Mouse (Mus musculus) intestine, postnatal 0 days (tissue): Measurements from ENCODE around the gene Lrrc74a. TPM values are rescaled to one million over a fixed set of nuclear protein-coding genes. Genes with fewer than 3 reads are reported as not detected.

Source experiments
- ATAC-seq: fragments of 200-750 bp; cut with Nextera tagmentation; 2 replicates; pipeline ENCODE4 v1.8.0; 2017; ENCODE audit warnings: mild to moderate bottlenecking, moderate TSS enrichment, moderate library complexity
- H3K27ac ChIP-seq: fragments of 300-500 bp; sonication (generic); 2 replicates; pipeline ENCODE4 v1.5.1; 2014; ENCODE audit warnings: mild to moderate bottlenecking, low read depth, low read length, moderate library complexity
- H3K27me3 ChIP-seq: fragments of 300-500 bp; sonication (generic); replicated peaks from 2 replicates; pipeline ENCODE4 v1.6.1; 2014; ENCODE audit warnings: low read length, mixed read lengths; ENCODE audit not compliant: control insufficient read depth, insufficient read depth
- H3K36me3 ChIP-seq: fragments of 300-500 bp; sonication (generic); 2 replicates; pipeline ENCODE4 v1.6.1; 2014; ENCODE audit warnings: mild to moderate bottlenecking, moderate library complexity; ENCODE audit not compliant: control insufficient read depth, insufficient read depth
- H3K4me1 ChIP-seq: fragments of 300-500 bp; sonication (generic); replicated peaks from 2 replicates; pipeline ENCODE4 v1.6.1; 2014; ENCODE audit warnings: antibody characterized with exemption, low read length, mixed read lengths; ENCODE audit not compliant: control insufficient read depth, insufficient read depth
- H3K4me2 ChIP-seq: fragments of 300-500 bp; sonication (generic); replicated peaks from 2 replicates; pipeline ENCODE4 v1.6.1; 2014; ENCODE audit warnings: low read depth, mild to moderate bottlenecking, moderate library complexity
- H3K4me3 ChIP-seq: fragments of 300-500 bp; sonication (generic); 2 replicates; pipeline ENCODE4 v1.5.1; 2014; ENCODE audit warnings: low read depth, low read length
- H3K9ac ChIP-seq: fragments of 300-500 bp; sonication (generic); 2 replicates; pipeline ENCODE4 v1.6.1; 2014; ENCODE audit warnings: mild to moderate bottlenecking, low read depth, low read length
- H3K9me3 ChIP-seq: fragments of 300-500 bp; sonication (generic); 2 replicates; pipeline ENCODE4 v1.6.1; 2016; ENCODE audit warnings: mixed run types; ENCODE audit not compliant: control insufficient read depth
- CTCF ChIP-seq: sonication (generic); IDR thresholded peaks from 2 replicates; pipeline ENCODE4 v1.5.1; 2016; ENCODE audit warnings: low read depth, mild to moderate bottlenecking, control low read depth, antibody characterized with exemption, moderate library complexity
- WGBS: fragments of 180-500 bp; shearing (Covaris S2); extraction: QIAGEN DNeasy Blood & Tissue Kit; methylation state at CpG from one replicate; pipeline ENCODE4 v1.1.7; 2014; 5-methylcytosine and 5-hydroxymethylcytosine counted together
- polyA plus RNA-seq: library from polyadenylated mRNA; unstranded; fragments of >200 nt; fragmentation: Nextera tagmentation; extraction: Ambion mirVana; gene quantifications from 2 replicates; pipeline ENCODE4 v1.2.1, GENCODE M21; 2015

Gene Lrrc74a
- polyA plus RNA-seq, 1 experiment from 2014 or later, result not detected

DNA sequence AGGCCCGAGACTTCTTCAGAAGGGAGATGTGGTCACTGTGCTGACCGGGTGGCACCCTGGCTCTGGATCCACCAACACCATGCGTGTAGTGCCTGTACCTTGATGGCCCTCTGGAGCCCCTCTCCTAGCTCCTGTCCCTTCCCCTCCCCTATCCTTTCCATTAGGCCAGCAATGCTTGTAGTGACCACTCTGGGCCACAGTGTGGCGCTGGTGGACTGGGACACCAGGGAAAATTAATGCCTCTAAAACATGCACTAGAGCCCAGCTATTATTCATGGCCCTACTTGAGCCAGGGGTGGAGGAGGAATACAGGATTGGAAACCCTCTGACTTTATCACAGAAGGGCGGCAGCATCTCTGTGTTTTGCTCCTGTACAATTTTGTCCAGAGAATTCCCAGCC, 18.8 kb upstream of the Lrrc74a start:
- TF ChIP-seq CTCF, result peak; percentile 86
- H3K27me3 ChIP-seq, result no peaks in the 10 kb centered on the region
- no peaks in the 10 kb centered on the region for H3K9me3 ChIP-seq
- peaks cover 4% of the 10 kb centered on the region; the same call in 1 of the 2 replicates for H3K36me3 ChIP-seq
- 66% methylated on average over 5 of the region's 5 CpGs for WGBS
- no peak for ATAC-seq
- H3K27ac ChIP-seq, result no peak overlapping the region
- no peaks in the 10 kb centered on the region for H3K4me1 ChIP-seq
- H3K4me2 ChIP-seq, result no peak overlapping the region
- H3K9ac ChIP-seq, result no peak overlapping the region
- no peak overlapping the region for H3K4me3 ChIP-seq

- no peak overlapping the region for H3K4me3 ChIP-seq
- WGBS, result 88% methylated on average over 11 of the region's 11 CpGs
- H3K4me2 ChIP-seq, result no peak overlapping the region
- no peaks in the 10 kb centered on the region for H3K4me1 ChIP-seq
- H3K27me3 ChIP-seq, result no peaks in the 10 kb centered on the region
- H3K9me3 ChIP-seq, result no peaks in the 10 kb centered on the region
- no peak overlapping the region for H3K27ac ChIP-seq
- peaks cover 4% of the 10 kb centered on the region; the same call in 1 of the 2 replicates for H3K36me3 ChIP-seq
- no peak overlapping the region for H3K9ac ChIP-seq
- no peak for TF ChIP-seq CTCF
- no peak for ATAC-seq
Observed at GRCm38 (mm10) chr12:86716962-86717361, 17.2 kb upstream of the Lrrc74a start.

DNA sequence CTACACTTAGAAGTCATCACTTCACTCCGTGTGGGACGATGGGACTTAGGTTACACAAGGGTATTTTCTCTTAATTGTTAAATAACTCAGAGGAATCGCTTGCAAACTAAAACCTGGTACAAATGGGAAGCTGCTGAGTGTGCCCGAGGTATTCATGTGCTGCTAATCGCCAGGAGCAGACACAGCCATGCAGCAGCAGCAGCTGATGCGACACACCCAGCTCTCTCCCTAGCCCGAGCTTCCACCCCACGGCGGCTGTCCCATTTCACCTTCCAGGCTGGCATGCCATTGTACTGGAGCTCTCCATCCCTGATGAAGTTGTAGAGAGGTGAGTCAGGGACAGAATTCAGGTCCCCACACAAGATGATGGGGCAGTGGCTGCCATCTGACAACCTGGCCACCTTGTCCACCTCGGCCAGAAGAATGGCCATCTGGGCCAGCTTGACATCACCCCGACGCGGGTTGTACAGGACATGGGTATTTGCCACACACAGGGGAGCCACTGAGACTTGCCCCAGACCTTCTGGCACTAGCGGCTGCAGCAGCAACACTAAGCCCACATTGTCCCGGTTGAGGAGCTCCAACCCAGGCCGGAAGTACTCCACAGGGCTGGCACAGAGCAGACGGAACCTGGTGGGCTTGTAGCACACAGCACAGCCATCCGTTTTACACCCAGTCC, 14.1 kb upstream of the Lrrc74a start:
- TF ChIP-seq CTCF, result no peak
- Histone ChIP-seq H3K9ac (no peak overlapping the region), H3K4me3 (no peak overlapping the region), H3K27me3 (no peaks in the 10 kb centered on the region), H3K27ac (no peak overlapping the region), H3K9me3 (no peaks in the 10 kb centered on the region), H3K36me3 (peaks cover 4% of the 10 kb centered on the region; the same call in 1 of the 2 replicates), H3K4me2 (no peak overlapping the region), H3K4me1 (0 out of 2 replicates have a peak, but pooled peaks cover 2% of the 10 kb centered on the region)
- no peak for ATAC-seq
- 82% methylated on average over 18 of the region's 18 CpGs for WGBS

DNA sequence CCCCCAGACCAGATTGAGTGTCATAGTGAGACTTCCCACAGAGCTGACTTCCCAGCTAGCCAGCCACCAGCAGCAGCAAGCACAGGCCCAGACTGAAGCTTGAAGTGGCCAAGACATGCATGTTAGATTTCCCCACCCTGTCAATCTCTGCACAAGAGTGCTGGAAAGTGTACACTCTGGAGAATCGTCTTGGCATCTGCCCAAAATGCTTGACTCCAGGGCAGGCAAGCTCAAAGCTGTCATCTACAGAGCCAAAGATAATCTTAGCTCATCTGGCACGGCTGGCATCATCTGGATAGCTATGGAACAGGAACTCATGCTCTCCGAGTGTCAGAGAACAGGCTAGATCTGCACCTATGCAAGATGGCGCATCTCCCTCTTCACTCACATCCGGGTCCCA, 12.7 kb upstream of the Lrrc74a start:
- H3K27me3 ChIP-seq, result no peaks in the 10 kb centered on the region
- no peak for ATAC-seq
- no peaks in the 10 kb centered on the region for H3K9me3 ChIP-seq
- no peak for TF ChIP-seq CTCF
- no peak overlapping the region for H3K4me2 ChIP-seq
- no peak overlapping the region for H3K9ac ChIP-seq
- H3K4me3 ChIP-seq, result no peak overlapping the region
- H3K27ac ChIP-seq, result no peak overlapping the region
- WGBS, result 80% methylated on average over 5 of the region's 5 CpGs
- 0 out of 2 replicates have a peak, but pooled peaks cover 3% of the 10 kb centered on the region for H3K4me1 ChIP-seq
- H3K36me3 ChIP-seq, result peaks cover 4% of the 10 kb centered on the region; the same call in 1 of the 2 replicates

GRCm38 (mm10) chr12:86724300-86724699, 9.9 kb upstream of the Lrrc74a start:
- Histone ChIP-seq H3K9ac (no peak overlapping the region), H3K36me3 (no peaks in the 10 kb centered on the region), H3K9me3 (no peaks in the 10 kb centered on the region), H3K27me3 (no peaks in the 10 kb centered on the region), H3K27ac (no peak overlapping the region), H3K4me2 (no peak overlapping the region), H3K4me3 (no peak overlapping the region), H3K4me1 (0 out of 2 replicates have a peak, but pooled peaks cover 3% of the 10 kb centered on the region)
- no peak for TF ChIP-seq CTCF
- WGBS, result 84% methylated on average over 2 of the region's 2 CpGs
- ATAC-seq, result no peak

GRCm38 (mm10) chr12:86725706-86726105, 8.5 kb upstream of the Lrrc74a start:
- Histone ChIP-seq H3K27me3 (no peaks in the 10 kb centered on the region), H3K27ac (no peak overlapping the region), H3K9me3 (no peaks in the 10 kb centered on the region), H3K4me1 (0 out of 2 replicates have a peak, but pooled peaks cover 3% of the 10 kb centered on the region), H3K4me3 (peak overlapping the region; percentile 65), H3K9ac (peak overlapping the region; percentile 49), H3K36me3 (no peaks in the 10 kb centered on the region), H3K4me2 (peak overlapping the region; percentile 99)
- WGBS, result under 1% methylated on average over 19 of the region's 19 CpGs
- no peak for TF ChIP-seq CTCF
- ATAC-seq, result no peak
